Mouse (Mus musculus): ENCODE results near the gene Plekhg4.

DNA sequence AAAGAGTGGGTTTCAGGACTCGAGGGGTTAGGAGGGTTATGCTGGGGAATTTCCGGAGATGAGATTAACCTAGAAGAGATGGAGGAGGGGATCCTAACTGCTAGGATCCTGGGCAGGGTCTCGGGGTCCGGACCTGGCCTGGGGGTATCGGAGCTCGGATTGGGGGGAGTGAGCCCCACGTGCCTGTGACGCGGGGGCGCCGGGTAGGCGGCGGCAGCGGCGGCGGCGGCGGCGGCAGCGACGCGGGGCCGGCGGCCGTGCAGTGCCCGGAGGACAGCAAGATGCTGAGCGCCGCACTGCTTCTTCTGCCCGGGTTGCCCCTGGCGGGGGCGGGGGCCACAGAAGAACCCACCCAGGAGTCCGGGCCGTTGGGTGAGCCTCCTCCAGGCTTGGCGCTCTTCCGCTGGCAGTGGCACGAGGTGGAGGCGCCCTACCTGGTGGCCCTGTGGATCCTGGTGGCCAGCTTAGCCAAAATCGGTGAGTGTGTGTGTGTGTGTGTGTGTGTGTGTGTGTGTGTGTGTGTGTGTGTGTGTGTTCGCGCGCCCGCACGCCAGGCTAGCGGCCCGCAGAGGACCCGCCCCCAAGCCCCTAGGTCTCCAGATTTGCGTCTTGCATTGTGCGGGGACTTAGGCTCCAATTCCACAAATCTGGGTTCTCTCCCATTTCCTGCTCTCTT is 23.8 kb upstream of the Plekhg4 start:
- TF ChIP-seq CTCF (IDR thresholded peaks at IDR 0.05; ENCODE audit: low read depth) (no peak), EP300 (IDR thresholded peaks at IDR 0.05; ENCODE audit: low read depth) (no peak)

Measured in liver, postnatal 0 days (tissue).